Mouse (Mus musculus): Measurements from ENCODE around the gene Gm13304.
"Not testable (repeated sequence)": the region's sequence is repeated elsewhere in the genome, so short reads cannot be mapped to it uniquely, and the experiment has no call there.

The Gm13304 gene

DNA sequence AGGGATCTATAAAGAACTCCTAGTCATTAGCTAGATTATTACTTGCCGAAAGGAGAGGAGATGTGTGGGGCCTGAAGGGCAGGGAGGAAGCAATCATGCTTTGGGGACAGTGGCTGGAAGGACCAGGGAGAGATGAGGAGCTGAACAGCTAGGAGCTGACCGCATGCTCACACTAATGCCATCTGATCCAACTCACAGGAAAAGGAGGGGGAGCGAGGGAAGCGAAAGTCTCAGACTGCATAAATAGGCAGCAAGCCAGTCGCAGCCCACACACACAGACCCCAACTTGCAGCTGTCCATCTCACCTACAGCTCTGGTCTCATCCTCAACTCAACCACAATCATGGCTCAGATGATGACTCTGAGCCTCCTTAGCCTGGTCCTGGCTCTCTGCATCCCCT, at the start of gene Gm13304:
Gm13304 (plus strand) TSS at position 301 of the 400 bp plus-strand sequence.
- in situ Hi-C loops (cut with MseI, MboI) = not testable (repeated sequence)

- in situ Hi-C loops (cut with MseI, MboI) = not testable (repeated sequence)
Observed at GRCm38 (mm10) chr4:42090907-42091306, 23.7 kb upstream of the Gm13304 start, which contains the start of gene Gm3893. Gene Gm3893, plus strand, starts transcription at chr4:42091207.

DNA sequence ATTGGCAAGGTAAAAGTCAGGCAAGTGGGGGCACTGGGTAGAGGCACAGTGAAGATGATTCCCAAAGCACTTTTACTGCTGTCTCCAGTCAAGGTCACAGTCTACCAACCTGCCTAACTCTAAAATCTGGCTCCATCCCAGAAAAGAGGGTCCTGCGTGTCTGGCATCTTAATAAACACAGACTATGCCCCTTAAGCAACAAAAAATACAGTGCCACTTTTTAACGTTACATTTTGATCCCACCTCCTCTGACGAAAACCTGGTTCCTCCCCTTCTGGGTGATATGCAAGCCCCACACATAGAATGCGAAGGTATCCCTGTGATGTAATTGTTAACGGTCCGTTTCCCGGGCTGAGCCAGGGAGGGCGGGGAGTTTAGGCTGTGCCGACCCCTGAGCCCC, 38.5 kb downstream of the Gm13304 start, which contains the start of gene Gm13306:
Gm13306 (plus strand) TSS at position 301 of the 400 bp plus-strand sequence.
- in situ Hi-C loops (cut with MseI, MboI) = not testable (repeated sequence)

All from mouse trophoblast stem cell (cell line).